Mouse (Mus musculus): ENCODE results near the gene Nfic. TPM values are rescaled to one million over a fixed set of nuclear protein-coding genes. Genes with fewer than 3 reads are reported as not detected.

Nfic gene
- total and polyA plus RNA-seq, 3 experiments, result 2.0 to 9.7 TPM; not detected in 1

- TF ChIP-seq POLR2AphosphoS5 (IDR thresholded peaks at IDR 0.05; ENCODE audit: borderline replicate concordance, low read depth, low read length), result no peak; the same call in 1 of the 2 replicates
- no peak for TF ChIP-seq RAD21 (IDR thresholded peaks at IDR 0.05; ENCODE audit: low read depth, low read length)
- peak; percentile 28; the same call in 1 of the 2 replicates for TF ChIP-seq POLR2AphosphoS2 (IDR thresholded peaks at IDR 0.05; ENCODE audit: low read length)
- TF ChIP-seq GABPA (IDR thresholded peaks at IDR 0.05; ENCODE audit: low read depth, low read length), result no peak
Measured at GRCm38 (mm10) chr10:81356352-81356990, 99.0 kb downstream of the Nfic start (continued).

GRCm38 (mm10) chr10:81355533-81355932 is 99.9 kb downstream of the Nfic start:
- peaks cover 3 to 33% of the 10 kb centered on the region in 2 experiments; a peak in 3 of 4 replicates for H3K4me1 ChIP-seq (ENCODE audit: control insufficient read depth in 1 of 2, insufficient read depth in 2 of 2, low read length in 2 of 2)
- no peak for DNase-seq (ENCODE audit: low read depth, low spot score)
- TF ChIP-seq NRF1 (IDR thresholded peaks at IDR 0.05; ENCODE audit: insufficient read depth, low read depth, low read length, poor library complexity, severe bottlenecking), result no peak
- TF ChIP-seq MYC (IDR thresholded peaks at IDR 0.05; ENCODE audit: low read depth, low read length), result no peak
- no peak for TF ChIP-seq POLR2A (IDR thresholded peaks at IDR 0.05; ENCODE audit: control insufficient read depth in 1 of 2, insufficient read depth in 1 of 2, low read depth in 1 of 2, low read length in 2 of 2, poor library complexity in 1 of 2)
- peak; percentile 51; the same call in 1 of the 2 replicates for TF ChIP-seq GATA1 (IDR thresholded peaks at IDR 0.05; ENCODE audit: low read depth, low read length)
- no peak for TF ChIP-seq ZC3H11A (IDR thresholded peaks at IDR 0.05; ENCODE audit: low read depth, low read length)
- TF ChIP-seq TAL1 (IDR thresholded peaks at IDR 0.05; ENCODE audit: low read length), result no peak
- peak; percentile 75 for TF ChIP-seq RCOR1 (IDR thresholded peaks at IDR 0.05; ENCODE audit: low read depth, low read length)
- no peak for TF ChIP-seq MXI1 (IDR thresholded peaks at IDR 0.05; ENCODE audit: low read depth, low read length)
- no peak for TF ChIP-seq SMC3 (IDR thresholded peaks at IDR 0.05; ENCODE audit: low read depth, low read length)
- TF ChIP-seq ZNF384 (IDR thresholded peaks at IDR 0.05; ENCODE audit: low read depth, low read length), result no peak
- TF ChIP-seq ETS1 (IDR thresholded peaks at IDR 0.05; ENCODE audit: low read depth, low read length), result no peak
- peaks cover 27% of the 10 kb centered on the region for H3K79me2 ChIP-seq (ENCODE audit: control insufficient read depth, insufficient read depth, low read length, poor library complexity)
- no peaks in the 10 kb centered on the region for H3K9me3 ChIP-seq (replicated peaks; ENCODE audit: insufficient read depth, low read length)
- peak overlapping the region; percentile 96 for H3K27ac ChIP-seq (ENCODE audit: control insufficient read depth, low read depth, low read length)
- H3K27me3 ChIP-seq (ENCODE audit: control insufficient read depth in 1 of 2, insufficient read depth in 2 of 2, low read length in 2 of 2), result no peaks in the 10 kb centered on the region
- H3K4me3 ChIP-seq (ENCODE audit: control insufficient read depth in 1 of 2, insufficient read depth in 1 of 2, low read depth in 2 of 2, low read length in 2 of 2), result no peak overlapping the region
- no peak overlapping the region; the same call in 1 of the 2 replicates for H3K9ac ChIP-seq (ENCODE audit: control insufficient read depth, low read depth, low read length, poor library complexity, severe bottlenecking)
- H3K36me3 ChIP-seq (ENCODE audit: control insufficient read depth in 1 of 2, insufficient read depth in 2 of 2, low read length in 2 of 2), result peaks cover 0 to 24% of the 10 kb centered on the region in 2 experiments; a peak in 3 of 4 replicates

- H3K27ac ChIP-seq (ENCODE audit: control insufficient read depth, low read depth, low read length), result no peak overlapping the region
- peaks cover 0 to 24% of the 10 kb centered on the region in 2 experiments; a peak in 2 of 4 replicates for H3K36me3 ChIP-seq (ENCODE audit: control insufficient read depth in 1 of 2, insufficient read depth in 2 of 2, low read length in 2 of 2)
- peaks cover 3 to 33% of the 10 kb centered on the region in 2 experiments; a peak in 3 of 4 replicates for H3K4me1 ChIP-seq (ENCODE audit: control insufficient read depth in 1 of 2, insufficient read depth in 2 of 2, low read length in 2 of 2)
- H3K79me2 ChIP-seq (ENCODE audit: control insufficient read depth, insufficient read depth, low read length, poor library complexity), result peaks cover 28% of the 10 kb centered on the region
- H3K27me3 ChIP-seq (ENCODE audit: control insufficient read depth in 1 of 2, insufficient read depth in 2 of 2, low read length in 2 of 2), result no peaks in the 10 kb centered on the region
- H3K9ac ChIP-seq (ENCODE audit: control insufficient read depth, low read depth, low read length, poor library complexity, severe bottlenecking), result no peak overlapping the region
- no peak for DNase-seq (ENCODE audit: low read depth, low spot score)
- no peak for TF ChIP-seq CHD1 (IDR thresholded peaks at IDR 0.05; ENCODE audit: low read depth, low read length)
- no peak for TF ChIP-seq GABPA (IDR thresholded peaks at IDR 0.05; ENCODE audit: low read depth, low read length)
- no peak for TF ChIP-seq E2F4 (IDR thresholded peaks at IDR 0.05; ENCODE audit: borderline replicate concordance, low read depth, low read length)
- no peak for TF ChIP-seq CTCF (IDR thresholded peaks at IDR 0.05 in 2 of 3, conservative IDR thresholded peaks at IDR 0.05 in 1 of 3; ENCODE audit: control insufficient read depth in 1 of 3, insufficient read depth in 1 of 3, low read depth in 2 of 3, low read length in 3 of 3, poor library complexity in 1 of 3, severe bottlenecking in 1 of 3)
- H3K9me3 ChIP-seq (replicated peaks; ENCODE audit: insufficient read depth, low read length), result no peaks in the 10 kb centered on the region
- no peak overlapping the region for H3K4me3 ChIP-seq (ENCODE audit: control insufficient read depth in 1 of 2, insufficient read depth in 1 of 2, low read depth in 2 of 2, low read length in 2 of 2)
Measured at GRCm38 (mm10) chr10:81354738-81355477, 100.5 kb downstream of the Nfic start.

Measured in MEL (cell line).